Mouse (Mus musculus): ENCODE data around the gene Zfp92.

Gene Zfp92

DNA sequence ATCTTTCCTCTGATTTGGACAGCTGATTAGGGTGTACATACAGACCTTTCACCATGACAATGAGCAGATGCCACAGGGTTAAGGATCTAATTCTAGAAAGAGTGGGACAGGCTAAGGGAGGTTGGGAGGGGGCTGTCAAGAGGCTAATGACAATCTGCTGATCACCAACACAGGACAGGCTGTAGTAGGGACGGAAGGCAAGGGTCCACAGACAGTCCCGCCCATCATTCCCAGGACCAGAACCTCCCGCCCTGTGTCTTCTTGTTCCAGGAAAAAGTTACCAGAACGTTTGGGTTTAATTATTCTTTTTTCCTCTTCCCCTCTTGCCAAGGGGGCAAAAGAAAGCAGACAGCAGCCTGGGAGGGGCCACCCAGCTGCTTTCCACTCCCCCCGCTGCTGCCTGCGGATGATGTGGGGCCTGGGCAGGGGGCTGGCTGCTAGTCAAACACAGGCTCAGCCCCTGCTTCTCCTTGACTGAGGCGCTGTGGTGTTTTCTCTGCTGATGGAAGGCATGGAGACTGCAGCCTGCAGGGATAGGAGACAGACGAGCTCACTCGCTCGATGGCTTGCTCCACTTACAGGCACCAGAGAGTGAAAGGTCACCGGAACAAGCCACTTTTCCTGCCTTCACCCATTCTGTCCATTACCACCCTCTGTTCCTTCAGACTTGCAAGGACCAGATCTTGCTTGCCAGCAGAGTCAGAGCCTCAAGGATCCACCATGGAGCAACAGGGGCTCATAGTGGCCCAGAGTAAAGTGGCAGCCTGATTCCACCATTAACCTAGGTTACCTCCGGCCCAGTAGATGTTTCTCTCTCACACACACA, 63.7 kb downstream of the Zfp92 start:
- no peak for DNase-seq (ENCODE audit: low spot score in 2 of 2)

GRCm38 (mm10) chrX:73475658-73476256, 64.9 kb downstream of the Zfp92 start:
- DNase-seq (ENCODE audit: low spot score in 2 of 2), result no peak

GRCm38 (mm10) chrX:73476621-73477020, 65.7 kb downstream of the Zfp92 start:
- peak in 1 of 2 experiments; percentile 13 for DNase-seq (ENCODE audit: low spot score in 2 of 2)

GRCm38 (mm10) chrX:73477500-73477899, 66.6 kb downstream of the Zfp92 start:
- no peak for DNase-seq (ENCODE audit: low spot score in 2 of 2)
